Mouse (Mus musculus): ENCODE results near the gene Anxa2.
A peak's percentile ranks its signal among the peaks of the same experiment; 100 is the strongest.

Anxa2 gene

DNA sequence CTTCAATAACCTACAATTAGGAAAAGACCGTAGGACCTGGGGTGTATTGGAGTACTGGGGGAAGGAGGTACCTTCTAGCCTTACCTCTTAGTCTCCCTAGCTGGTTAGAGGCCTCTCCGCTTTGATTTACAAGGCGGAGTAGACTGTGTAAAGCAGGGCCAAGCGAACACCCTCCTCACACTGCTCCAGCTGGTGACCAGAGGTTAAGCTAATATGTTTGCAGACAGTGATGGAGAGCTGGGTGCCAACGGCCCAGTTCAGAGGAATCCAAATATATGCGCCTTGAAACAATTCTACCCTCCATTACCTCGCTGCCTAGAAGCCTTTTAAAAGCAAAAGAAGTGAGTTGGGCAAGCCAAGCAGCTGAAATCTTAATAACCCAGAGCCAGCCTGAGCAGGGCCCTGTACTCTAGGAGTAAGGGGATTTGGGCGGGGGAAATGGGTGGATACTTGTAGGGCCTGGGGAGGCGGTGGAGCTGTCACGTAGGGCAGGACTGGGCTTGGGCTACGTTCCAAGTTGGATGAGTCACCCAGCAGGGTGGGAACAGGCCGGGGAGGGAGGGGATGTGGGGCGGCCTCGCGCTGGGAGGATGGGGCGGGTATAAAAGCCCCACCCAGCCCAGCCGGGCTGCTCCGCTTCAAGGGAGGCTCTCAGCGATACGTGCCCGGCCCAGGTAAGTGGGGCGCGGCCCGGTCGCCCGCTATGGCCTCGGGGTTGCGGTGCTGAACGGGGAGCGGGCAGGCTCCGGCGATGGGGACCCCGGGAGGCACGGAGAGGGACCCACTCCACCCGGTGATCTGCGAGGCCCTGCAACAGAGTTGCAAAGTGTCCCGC, at the start of gene Anxa2:
Anxa2 (plus strand) TSS at position 555 of the 835 bp plus-strand sequence.
- peak; percentile 93 for DNase-seq

GRCm38 (mm10) chr9:69404671-69405070, 48.7 kb upstream of the Anxa2 start:
- no peak for DNase-seq

DNA sequence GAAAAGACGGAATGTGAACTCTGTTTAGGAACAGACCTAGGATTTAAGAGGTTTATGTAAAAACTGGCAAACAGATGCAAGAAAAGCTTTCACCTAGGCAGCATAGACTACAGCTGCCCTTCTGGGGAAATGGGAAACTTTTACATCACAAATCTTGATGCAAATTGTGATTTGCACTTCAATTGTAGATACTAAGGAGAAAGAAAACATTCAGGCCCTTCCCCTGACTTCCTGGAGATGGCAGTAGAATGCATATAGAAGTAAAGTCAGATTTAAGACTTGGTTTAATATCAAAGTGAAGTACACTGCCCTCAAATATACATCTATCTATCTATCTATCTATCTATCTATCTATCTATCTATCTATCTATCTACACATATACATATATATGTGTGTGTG, 33.9 kb upstream of the Anxa2 start:
- no peak for DNase-seq

GRCm38 (mm10) chr9:69430531-69430930, 22.9 kb upstream of the Anxa2 start:
- no peak for DNase-seq

DNA sequence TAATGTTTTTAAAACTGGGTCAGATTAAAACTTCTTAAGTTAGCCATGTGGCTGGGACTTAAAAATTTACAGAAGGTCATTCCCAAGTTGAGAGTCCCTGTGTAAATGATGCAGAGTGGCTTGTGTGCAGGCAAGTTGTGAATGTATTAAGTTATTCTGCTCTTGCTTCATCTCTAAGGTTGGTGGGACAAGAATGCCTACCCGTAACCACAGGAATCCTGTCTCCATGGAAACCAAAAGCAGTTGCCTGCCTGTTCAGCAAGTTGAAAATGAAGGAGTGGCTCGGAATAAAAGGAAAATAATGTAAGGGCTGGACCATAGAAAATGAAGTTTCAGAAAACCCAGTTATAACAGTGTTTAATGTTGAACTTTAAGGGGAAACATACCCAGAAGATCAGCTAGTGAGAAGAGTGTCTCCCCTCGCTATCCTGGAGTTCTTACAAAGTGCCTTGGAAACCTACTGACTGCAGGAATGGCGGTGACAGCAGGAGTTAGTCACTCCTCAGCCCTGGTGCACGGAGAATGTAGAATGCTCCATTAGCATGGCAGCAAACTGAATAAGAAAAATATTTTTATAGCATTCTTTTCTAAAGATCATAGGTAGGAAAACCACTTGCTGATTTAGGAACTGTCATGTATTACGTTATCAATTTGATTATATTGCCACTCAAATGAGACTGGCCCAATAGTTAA, 21.4 kb upstream of the Anxa2 start:
- DNase-seq = peak; percentile 50

DNA sequence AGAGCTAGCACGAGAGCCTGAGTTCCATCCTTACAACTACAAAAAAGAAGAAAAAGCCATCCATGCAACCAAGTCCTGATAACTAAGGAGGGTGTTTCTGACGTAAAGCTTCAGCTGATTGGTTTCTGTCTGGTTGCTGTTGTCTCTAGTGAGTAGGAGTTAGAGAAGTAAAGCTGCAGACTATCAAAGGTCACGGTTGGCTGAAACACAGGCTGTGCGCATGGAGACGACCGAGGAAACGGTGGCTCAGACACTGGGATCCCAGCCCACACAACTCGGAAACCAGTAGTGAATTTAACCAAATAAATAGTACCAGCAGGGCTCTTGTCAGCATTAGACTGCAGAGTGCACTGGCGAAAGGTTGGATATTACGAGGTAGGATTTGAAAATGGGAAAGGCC, 18.2 kb upstream of the Anxa2 start:
- no peak for DNase-seq

- DNase-seq = no peak
Observed at GRCm38 (mm10) chr9:69435662-69436061, 17.8 kb upstream of the Anxa2 start.

GRCm38 (mm10) chr9:69439805-69440357, 13.5 kb upstream of the Anxa2 start:
- peak; percentile 70 for DNase-seq

DNA sequence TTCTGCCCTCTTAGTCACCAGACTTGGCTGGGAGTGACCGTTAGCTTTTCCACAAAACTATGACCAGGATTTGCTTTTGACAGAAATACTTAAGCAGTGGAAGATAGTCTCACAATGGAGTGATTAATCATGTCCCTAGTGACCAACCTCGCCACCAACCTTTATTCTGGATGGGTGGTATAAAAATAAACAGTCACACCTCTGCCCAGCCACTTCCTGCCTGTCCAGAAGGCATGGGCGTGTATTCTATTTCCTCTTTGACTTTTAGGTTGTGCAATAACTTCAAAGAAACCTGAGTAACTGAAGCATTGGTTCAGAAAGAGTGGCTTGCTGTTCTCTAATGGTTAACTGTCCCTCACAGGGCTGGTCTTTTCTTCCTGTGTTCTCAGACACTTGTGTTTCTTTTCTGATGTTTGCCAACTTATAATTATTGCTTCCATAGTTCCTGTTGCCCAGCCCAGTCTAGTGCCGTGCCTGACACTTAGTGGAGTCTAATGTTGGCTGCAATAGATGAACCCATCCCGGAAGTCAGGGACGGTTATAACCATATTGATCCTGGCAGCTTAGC, 10.9 kb upstream of the Anxa2 start:
- peak; percentile 44 for DNase-seq

DNA sequence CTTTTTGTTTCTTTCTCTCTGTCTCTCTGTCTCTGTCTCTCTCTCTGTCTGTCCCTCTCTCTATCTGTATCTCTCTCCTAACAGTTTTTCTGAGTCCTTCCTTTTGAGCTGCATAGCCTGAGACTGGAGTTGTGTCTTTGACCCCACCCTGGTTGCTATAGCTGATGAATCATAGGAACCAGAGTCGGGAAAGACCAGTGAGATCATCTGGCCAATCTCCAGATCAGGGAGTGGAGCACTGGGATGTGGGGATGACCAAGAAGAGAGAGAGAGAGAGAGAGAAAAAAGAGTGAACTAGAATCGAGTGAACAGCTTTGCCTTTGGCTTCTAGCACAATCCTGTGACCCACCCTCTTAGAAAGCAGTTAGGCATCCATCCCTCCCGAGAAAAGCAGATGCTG, 10.2 kb upstream of the Anxa2 start:
- no peak for DNase-seq

DNA sequence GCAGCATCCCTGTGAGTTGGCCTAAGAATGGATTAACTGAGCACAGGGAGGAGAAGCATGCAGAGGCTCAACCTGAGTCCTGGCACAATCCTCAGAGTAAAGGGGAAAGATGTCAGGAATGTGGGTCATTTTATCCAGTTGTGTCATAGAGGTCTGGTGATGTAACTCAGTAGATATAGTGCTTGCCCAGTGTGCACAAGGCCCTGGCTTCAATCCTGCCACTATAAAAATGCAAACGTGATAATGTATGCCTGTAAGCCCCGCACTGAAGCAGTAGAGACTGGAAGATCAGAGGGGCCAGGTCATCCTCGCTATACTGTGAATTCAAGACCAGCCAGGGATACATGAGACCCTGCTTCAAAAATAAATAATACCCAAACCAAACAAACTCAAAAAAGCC, 4.6 kb upstream of the Anxa2 start:
- no peak for DNase-seq

DNA sequence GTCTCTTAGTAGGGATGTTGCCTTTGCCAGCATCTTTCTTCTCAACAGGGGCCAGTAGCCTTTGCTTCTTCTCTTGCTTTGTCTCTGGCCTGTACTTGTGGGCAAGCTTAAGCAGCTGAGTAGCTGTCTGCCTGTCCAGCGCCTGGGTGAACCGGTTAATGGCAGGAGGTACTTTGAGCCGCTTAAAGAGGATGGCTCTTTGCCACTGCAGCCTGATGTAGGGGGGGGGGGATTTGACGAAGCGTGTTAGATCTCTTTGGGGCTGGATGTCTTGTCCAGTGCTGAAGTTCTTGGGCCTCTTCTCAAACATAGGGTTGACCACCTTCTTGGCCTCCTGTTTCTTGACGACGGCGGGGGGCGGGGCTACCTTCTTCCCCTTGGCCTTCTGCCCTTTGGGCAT, 2.8 kb upstream of the Anxa2 start:
- DNase-seq = no peak

- no peak for DNase-seq
Observed at GRCm38 (mm10) chr9:69451886-69452810, 1.3 kb upstream of the Anxa2 start.

- no peak for DNase-seq
Observed at GRCm38 (mm10) chr9:69453901-69454666, 664 bp downstream of the Anxa2 start.

DNA sequence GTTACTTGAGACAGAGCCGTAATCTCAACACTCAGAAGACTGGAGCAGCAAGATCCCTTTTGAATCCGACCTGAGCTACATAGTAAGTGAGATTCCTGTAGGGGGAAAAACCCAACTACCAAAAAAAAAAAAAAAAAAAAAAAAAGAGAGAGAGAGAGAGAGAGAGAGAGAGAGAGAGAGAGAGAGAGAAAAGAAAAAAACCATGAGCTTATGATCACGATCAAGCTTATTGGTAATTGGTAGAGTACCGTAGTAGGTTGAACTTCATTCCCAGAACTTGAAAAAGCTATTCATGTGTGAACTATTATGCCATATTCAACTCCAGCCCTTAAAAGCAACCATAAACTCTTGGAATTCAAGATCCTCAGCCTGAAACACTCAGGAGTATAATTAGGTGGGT, 1.3 kb downstream of the Anxa2 start:
- no peak for DNase-seq

- DNase-seq = peak; percentile 61
Observed at GRCm38 (mm10) chr9:69455391-69455790, 2.0 kb downstream of the Anxa2 start.

DNA sequence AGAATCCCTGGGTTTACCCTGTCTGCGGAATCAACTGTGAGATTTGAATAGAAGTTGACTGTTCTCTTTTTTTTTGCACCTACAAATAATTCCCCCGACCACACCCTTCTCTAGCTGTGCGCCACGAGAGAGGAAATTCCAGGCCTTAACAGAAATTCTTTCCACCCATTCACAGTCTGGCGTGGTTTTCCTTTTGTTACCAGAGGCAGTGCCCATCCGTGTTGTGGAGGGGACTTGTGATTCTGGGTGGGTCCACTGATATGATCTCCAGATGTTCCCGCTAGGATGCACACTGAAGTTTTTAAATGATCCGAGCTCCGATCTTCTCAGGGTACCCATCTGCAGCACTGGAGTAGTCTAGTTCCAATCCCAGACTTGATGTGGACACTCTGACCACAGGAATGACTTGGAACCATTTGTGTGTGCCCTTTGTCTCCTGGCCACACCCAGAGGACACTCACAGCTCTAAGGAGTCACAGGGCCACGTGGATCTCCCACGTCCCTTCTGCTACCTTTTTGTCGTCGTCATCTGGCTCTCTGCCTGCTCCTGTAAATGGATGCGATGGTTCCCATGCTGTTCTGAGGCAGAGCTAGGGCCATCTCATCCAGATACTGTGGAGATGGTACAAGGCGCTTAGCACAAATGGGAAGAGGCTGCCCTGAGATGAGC, 3.1 kb downstream of the Anxa2 start:
- no peak for DNase-seq

DNA sequence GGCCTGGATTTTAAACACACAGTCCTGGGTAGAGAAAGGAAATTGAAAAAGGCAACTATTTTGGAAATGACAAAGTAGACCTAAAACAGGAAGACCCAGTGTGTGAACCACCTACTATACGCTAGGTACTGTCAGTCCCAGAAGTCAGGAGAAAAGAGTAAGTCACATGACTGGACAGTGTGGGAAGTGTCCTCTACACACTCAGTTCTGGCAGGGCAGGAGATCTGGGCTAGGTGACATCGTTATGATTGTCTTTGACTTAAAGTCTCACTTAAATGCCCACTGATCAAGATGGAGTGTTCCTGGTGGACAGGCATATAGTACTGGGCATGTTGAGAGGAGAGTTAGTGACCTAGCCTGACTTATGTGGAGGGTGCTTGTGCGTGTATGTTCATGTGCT, 3.7 kb downstream of the Anxa2 start:
- no peak for DNase-seq

DNA sequence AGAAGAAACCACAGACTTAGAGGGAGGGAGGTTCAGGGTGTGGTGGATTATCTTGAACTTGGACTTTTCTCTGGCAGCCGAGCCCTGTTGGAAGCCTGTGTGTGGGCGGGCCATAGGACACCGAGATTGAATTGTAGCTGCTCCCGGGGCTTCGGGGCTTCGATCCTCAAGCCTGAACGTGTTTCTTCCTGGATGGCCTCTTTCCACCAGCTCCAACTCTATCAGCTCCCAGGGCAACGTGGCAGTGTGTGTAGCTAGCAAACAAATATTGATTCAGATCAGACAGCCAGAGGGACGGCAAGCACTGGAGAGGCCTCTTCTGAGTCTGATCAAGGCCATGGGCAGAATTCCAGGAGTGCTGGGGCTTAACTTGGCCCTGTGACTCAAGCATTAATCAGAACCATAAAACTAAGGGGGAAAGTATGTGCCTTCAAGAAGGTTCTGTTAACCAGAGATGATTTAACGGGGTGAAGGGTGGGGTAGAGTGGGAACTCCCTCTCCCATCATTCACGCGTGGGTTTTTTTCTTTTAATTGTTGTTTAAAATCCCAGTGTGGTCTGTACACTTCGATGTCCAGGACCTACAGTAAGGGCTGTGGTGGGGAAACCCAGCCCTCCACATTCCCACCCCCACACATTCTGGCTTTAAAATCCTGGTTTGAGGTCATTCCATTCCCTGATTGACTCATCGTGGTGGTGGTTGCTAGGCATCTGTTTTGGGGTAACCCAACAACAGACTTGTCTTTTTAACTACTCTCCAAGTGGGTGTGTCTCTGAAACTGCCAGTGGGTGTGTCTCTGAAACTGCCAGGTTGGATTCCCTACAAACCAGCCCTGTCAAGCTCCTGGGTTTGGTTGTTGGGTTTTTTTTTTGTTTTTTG, 4.6 kb downstream of the Anxa2 start:
- DNase-seq = peak; percentile 84

DNA sequence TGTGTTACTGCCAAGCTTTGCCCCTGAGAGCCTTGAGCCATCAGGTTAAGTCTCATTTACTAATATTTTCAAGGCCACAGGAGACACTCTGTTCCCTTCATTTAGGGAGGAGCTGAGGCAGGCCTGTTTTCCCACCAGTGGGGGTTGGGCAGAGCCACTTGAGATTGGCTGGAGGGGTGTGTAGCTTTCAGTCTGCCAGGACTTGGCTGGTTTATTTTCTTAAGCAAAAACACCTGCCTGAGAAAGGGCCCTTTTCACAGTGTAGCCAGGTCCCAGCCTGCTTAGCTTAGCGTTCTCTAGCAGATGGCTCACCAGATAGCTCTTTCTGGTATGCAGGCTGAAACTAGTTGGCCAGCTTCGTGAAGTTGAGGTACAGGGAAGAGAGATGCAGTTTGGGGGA, 5.6 kb downstream of the Anxa2 start:
- DNase-seq = peak; percentile 72
